Mouse (Mus musculus) thymus, adult 18-20 months (tissue): Measurements from ENCODE around the gene Ect2.

Experiments used
- DNase-seq, 2 experiments: peaks; one replicate each; pipeline ENCODE4 v3.0.0; 2022; ENCODE audit warnings: mixed read lengths in 2 of 2

Gene Ect2

DNA sequence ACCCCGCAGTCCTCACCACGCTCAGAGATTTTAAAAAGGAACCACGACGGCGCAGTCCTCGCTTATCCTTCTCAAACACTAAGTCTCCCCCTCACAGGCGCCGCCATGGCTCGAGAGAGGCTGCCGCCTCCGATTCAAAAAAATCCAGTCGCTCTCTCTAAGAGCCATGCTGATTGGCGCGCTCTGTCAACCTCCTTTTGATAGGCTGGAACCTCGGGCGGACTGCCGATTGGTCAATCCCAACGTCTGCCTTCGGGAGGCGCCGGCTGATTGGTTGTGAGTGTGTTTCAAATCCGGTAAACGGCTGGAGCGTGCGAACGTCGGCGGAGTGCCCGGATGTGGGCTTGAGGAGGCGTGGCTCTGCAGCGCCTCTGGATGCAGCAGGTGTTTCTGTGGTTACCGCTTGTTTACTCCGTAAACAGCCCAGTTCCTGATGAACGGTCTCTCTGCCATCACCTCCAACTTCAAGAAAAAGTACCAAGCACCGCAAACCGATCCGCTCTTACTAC is at the start of gene Ect2:
Gene Ect2 (minus strand): TSS at position 178 of the 509 bp plus-strand sequence.
- DNase-seq, result peak; percentile 98 to 99

DNA sequence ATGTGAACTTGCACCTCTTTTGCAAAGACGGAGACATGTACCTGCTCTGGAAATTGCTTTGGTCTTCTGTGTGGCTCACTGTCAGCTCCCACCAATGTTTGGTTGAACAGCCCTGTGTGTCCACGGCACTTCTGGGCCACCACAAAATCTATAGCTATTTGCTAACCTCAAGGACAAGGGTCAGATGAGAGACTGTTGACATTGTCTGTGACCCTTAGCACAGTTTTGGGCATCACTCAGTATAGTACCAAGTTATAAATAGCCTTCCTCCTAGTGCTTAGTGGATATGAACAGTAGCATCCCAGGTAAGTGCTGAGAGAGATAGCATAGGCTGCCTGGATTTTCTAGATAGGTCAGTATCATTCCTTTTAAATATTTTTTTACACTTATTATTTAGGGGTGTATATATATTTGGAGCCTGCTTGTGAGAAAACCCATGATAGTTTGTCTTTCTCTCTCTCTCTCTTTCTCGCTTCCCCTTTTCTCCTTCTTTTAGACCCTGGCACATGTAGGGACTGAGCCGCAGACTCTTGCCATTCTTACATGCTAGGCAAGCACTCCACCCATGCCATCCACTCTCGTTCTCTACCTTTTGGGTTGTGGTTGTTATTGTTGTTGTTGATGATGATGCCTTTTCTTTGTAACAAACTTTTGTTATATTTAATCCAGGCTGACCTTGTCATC is 48.2 kb upstream of the Ect2 start:
- no peak for DNase-seq

DNA sequence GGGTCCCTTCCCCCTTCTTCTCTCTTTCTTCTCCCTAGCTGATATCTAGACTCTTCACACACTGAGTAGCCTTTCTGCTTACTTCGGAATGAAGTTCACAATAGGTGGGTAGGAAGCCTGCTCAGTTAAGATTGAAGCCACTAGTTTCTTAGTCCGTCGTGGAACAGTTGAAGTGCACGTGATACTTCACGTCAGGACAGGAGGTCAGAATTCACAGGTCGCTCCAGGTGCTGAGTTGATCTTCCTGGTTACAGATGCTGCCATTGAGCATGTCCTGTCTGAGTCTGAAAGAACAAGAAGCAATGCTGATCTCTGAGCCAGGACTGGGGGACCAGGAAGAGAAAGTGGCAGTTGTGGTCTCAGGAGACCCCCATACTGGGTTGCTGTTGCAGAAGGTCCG is 45.4 kb upstream of the Ect2 start:
- DNase-seq, result no peak

DNA sequence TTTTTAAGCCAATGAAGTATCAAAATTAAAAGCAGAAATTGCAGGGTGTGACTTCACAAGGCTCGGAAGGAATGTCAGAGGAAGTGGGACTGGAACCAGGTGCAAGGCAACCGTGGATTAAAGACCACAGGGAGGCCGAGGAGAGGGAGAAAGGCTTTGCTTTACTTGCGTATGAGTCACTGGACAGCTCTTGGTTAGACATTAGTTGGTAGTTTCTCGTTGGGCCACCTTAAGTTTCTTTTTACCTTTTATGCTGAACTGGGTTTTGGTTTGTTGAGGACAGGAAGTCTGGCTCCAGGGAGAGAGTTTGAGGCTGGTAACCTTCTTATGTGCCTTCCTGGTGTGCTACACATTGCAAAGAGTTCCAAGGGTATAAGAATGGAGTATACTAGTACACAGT is 44.1 kb upstream of the Ect2 start:
- DNase-seq, result no peak

DNA sequence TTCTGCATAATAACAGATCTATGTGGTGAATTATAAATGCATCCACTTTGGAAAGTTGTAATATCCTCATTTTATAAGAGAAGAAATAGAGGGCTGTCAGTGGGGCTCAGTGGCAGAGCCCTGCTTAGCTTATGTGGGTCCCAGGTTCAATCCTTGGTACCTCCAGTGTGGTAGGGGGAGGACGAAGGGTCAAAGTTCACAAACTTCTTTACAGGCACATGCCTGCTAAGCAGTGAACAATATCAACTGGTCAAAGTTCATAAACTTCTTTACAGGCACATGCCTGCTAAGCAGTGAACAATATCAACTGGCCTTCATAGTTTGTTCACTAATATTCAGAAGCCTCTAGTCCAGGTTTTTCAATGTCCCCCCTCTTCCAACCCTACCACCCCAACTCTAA is 42.9 kb upstream of the Ect2 start:
- DNase-seq, result no peak

DNA sequence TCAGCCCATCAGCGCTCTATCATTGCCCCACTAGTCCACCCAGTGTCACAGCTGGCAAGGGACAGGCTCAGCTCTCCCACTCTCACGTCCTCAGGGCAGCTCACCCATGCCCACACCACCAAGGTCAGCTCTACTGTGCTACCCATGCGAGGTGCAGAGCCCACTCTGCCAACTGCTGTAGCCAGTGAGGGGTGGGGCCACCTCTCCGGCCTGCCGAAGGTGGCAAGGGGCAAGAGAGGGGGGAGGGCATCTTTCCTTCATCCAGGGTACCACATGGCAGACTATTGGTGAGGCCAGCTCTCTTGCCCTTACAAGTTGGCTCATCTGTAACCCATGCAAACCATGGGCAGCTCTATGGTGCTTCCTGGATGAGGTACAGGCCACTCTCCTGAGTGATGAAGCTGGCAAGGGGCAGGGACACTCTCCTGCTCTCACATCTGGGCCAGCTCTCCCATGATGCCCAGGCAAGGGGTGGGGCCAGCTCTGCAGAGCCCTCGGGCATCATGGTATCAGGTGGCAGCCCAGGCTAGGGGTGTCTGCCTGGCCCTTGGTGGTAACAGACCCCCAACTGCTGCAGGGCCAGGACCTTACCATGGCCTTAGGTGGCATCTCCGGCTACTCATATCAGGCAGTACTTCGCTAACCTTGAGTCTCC is 42.0 kb upstream of the Ect2 start:
- no peak for DNase-seq

DNA sequence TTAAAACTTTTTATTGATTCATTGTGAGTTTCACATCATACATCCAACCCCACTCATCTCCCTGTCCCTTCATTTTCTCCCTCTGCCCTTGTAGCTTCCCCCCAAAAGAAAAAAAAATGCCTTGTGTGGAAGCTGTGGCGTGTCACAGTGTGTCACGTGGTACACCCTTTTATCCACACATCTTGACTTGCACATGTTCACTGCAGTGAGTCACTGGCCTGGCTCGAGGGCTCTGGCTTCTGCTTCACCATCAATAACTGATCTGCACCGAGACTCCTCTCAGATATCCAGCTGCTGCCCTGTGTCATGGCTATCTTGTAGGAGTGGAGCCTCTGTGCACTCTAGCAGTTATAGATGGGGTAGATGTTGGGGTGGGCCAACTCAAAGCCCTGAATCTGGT is 41.5 kb upstream of the Ect2 start:
- DNase-seq, result no peak

DNA sequence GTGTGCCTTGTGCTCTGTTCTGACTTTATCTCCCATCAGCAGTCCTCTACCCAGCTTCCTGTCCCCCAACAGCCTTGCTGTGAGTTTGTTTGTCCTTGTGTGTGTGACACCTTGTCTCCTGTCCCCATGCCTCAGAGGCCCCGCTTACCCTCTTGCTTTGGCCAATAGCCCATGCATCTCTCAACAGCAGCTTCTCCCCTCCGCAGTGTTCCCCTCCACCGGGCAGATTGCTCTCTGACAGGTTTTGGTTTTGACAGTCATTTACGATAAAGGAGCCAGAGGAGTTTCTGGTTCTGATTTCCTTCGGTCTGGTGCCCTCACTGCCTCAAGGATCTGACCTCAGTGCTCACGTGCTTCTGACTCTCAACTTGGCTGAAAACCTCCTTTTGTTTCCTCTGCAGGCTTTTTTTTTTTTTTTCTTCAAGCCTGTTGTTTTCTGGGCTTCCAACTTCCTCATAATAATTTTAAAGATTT is 40.2 kb upstream of the Ect2 start:
- no peak for DNase-seq

DNA sequence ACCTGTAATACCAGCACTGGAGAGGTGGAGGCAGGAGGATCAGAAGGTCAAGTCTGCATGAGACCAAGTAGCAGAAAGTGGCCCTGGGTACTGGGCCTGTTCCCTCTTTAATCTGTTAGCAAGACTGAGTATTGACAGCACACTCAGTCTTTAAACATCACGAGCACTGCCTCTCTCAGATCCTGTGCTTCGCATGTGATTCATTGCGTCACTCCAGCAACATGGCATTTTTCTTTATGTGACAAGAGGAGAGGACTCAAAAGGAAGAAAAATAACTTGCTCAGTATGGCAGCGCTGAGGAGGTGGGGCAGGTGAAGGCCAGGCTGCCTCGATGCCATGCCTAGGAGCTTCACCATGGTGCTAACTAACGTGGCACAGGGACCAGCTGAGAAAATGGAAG is 38.2 kb upstream of the Ect2 start:
- DNase-seq, result no peak

DNA sequence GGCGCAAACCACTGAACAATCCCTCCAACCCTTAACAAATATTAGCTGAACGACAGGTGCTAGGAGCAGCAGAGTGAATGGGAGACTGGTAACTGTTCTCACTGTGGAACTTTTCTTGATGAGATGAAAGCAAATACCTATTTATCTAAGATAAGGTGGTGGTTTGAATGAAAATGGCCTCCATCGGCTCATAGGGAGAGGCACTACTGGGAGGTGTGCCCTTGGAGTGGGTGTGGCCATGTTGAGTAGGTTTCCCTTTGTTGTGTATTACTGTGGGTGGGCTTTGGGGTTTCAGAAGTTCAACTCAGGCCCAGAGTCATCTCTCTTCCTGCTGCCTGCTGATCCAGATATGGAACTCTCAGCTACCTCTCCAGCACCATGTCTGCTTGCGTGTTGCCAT is 37.2 kb upstream of the Ect2 start:
- DNase-seq, result no peak

DNA sequence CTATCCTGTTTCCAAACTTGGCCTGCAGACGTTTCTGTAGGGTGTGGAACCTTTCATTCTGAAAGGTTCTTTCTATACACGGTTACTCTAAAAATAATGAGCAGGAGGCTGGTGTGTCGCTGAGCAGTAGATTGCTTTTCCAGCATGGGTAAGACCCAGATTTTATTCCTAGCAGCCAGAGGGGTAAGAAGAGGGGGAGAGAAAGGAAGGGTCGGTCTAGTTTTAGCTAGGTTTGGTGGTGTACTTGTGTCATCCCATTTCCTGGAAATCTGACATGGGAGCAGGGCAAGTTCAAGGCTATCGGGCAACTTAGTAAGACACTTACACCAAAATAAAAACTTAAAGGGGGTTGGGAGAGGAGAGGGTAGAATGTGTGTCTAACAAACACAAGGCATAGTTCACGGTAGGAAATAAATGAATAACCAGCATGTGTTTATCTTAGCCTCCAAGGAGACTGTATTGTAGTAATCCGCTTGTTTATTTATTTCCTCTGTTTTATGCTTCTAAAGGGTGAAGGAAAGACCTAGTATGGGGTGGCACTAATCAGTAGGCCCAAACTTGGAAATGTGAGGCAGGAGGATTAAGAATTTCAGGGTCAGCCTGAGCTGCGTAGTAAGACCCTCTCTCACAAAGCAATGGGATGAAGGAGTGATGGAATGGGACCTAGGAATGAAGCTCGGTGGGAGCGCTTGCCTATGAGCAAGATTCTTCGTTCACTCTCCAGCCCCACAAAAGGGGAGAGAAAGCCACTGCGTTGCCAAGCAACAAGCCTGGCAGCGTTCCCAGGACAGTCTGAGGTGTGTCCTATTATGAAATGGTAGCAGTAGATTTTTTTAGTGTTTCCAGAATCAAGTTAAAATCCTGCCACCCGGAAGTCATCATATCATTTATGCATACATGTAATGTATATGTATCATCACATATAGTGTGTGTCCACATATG is 35.9 kb upstream of the Ect2 start:
- DNase-seq, result no peak

DNA sequence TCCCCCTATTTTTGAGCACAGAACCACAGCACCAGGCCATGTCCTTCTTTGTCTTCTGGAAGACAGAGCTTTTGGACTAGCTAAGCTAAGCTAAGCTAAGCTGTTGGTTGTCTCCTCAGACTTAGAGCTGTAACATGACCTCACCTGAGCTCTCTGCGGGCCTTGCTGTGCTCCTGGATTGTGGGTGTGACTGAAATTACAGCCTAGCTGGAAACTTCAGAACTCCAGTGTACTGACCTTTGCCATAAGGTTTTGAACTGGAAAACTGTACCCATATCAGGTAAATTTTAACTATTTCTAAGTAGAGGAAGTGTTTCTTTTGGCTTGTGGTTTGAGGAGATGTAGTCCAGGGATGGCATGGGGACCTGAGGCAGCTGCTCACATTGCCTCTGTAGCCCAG is 34.7 kb upstream of the Ect2 start:
- no peak for DNase-seq

DNA sequence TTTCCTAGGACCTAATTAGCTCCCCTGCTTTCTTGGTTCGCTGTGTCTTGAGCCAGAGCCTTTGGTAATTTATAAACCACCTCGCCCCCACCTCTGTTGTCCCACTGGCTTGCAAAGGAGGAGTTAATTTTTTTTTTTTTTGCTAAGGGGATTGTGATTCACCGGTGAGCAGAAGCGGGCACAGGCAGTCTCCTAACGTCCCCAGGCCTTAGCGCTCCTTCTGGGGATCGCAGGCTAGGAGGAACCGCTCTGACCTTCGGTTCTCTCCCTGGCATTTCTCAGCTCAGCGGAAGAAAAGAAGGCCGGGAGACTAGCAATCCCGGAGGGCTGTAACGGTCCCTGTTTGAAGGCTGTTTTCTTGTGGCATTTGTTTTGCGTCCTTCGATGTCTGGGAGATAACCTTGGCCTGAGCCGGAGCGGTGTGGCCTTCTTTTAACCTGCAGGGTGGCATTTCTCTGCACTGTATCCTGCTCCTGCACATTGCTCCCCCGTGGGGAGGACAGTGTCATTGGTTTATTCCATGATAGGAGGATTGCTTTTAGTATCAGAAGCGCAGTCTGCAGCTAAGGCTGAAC is 30.0 kb upstream of the Ect2 start:
- DNase-seq, result no peak

DNA sequence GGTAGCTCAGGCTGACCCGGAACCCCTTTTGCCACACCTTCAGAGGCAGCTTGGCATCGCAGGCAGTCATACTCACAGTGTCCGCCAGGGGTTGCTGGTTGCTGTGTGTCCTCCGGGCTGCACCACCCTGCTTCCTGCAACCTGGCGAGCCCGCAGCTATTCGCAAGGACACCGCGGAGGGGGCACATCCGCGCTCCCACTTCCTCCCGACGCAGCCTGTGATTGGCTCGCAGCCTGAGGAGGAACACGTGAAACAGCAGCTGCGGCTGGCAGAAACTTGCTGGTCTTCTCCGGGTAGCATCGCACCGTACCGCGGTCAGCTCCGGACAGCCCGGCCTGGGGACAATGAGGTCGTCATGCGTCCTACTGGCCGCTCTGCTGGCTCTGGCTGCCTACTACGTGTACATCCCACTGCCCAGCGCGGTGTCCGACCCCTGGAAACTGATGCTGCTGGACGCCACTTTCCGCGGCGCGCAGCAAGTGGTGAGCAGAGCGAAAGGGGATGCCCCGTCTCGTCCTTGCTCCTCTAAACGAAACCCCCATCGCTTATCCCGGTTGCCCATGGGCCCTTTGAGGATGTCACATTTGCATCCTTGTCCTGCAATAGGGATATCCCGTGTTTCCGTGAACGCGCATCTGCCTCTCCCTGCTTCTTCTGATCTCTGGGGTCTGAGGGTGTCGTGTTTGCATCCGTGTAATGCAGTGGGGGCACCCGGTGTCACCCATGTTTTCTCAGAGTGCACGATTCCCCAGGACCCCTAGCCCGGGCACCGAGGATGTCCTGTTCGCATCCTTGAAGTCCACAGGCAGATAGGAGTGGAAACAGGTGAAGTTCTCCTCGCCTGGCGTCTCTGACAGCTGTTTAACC is 29.3 kb upstream of the Ect2 start, which contains the start of gene Nceh1:
Gene Nceh1 (plus strand): TSS at position 233 of the 868 bp plus-strand sequence.
- DNase-seq, result peak; percentile 95 to 96

DNA sequence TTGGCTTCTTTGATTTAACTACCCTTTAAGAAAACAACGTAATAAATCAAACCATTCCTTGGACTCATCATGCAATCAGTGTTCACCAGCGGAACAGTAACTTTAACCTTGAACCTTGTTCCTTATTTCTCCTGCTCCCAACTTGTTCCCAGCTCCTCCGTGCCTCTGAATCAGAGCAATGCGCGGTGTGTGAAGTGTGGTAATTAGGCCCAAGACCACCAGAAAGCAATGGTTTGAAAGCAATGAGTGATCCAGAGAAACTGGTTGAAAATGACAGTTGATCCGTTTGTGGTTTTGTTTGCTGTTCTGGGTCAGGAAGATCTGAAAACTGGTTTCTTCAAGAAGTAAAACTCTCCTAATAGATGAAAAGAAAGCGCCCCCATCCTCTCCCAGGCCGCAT is 26.0 kb upstream of the Ect2 start:
- DNase-seq, result no peak

DNA sequence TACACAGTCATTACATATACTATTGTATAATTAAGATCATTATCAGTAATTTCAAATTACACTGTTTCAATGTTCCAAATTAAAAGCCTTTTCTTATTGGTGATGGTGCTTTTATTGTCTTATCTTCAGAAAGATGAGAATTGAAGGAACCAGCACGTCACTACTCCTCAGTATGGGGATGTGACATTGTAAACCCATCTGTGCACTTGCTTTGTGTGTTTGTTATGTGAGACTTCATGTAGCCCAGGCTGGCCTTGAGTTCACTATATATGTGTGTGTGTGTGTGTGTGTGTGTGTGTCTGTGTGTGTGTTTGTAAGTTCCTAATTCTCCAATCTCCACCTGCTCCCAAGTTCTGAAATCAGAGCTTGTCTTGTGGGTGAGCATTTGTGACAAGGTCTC is 16.6 kb upstream of the Ect2 start:
- DNase-seq, result no peak

DNA sequence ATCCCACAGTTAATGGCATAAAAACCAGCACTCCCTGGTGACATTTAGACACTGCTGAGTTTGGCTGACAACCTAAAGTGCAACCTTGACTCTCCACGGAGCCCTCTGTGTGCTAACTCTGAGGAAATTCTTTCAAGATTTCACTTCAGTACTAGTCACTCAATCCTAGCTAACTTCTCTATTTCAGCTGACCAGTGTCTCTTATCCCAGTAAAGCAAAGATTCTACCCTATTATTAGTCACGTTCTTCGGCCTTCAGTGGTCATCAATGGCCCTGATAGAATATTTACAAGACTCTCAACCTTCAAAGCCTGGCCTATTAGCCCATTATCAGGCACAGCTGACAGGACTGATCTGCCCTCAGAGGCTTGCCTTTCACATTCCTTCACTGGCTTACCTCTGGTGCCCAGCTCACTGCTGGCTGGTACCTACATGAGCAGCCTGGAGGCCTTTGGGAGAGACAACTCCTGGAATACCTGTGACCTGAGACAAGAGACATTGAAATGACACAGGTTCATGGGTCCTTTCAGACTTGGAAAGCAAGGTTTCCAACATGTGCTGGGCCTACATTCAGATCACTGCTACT is 11.9 kb upstream of the Ect2 start:
- no peak for DNase-seq

DNA sequence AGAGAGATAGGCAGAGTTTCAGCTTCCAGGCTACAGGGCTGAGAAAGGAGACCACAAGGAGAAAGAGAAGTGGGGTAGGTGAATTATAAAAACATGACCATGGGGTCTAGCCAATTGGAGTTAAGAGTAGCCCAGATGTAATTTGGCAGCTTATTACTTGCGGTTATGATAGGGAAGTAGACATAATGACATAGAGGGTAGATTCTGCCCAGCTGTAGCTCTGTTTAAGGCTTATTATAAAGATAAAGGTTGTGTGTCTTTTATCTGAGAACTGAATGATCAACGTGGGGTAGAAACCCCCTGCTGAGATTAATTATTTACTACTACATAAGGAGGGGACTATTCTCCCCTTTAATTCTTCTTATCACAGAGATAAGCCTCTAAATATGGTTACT is 8.7 kb upstream of the Ect2 start:
- no peak for DNase-seq

DNA sequence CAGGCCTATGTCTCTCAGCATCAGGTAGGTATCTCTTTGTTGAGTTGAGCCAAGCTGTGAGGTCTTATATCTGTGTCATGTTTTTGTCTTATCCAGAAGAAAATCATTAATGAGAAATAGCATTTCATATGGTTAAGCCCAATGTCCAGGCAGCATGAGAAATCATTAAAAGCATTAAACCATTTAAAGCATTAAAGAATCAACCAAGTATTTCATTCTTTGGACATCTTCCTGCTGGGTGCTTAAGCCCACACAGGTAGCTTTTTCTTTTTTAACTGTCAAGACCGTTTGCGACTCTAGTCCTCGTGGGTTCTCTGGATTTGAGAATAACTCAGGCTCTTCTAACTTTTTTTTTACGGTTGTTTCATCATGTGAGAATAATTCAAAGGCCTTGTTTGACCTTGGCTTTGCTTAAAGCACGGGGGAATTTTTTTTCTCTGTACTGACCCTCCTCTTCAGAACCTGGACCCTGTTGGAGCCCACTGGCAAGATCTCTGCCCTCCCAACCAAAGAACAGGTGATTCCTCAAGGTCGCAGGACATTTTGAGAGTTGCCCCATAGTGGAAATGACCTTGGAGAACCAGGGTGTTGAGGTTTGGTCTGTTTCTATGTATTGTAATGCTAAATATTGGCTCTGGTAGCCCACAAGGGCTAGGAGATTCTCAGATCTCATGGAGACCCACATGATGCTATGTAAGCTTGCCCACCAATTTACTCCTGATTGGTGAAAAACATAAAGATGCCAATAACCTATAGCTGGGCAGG is 8.1 kb upstream of the Ect2 start:
- DNase-seq, result no peak

DNA sequence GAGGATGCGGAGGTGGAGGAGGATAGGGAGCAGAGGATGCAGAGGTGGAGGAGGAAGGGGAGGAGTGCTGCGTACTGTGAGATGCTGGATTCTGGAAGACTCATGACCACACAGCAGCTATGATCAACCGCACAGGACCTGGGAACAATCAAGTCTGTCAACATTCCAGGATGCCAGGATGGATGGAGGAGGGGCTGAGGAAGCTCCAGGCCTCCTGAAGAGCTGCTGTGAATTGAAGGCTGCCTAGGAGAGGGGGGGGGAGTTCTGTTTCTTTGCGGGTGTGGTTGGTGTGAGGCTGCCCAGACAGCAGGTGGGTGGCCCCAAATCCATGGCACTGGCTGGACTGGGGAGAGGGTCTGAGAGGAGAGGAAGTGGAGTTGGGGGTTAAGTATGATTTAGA is 5.2 kb upstream of the Ect2 start:
- no peak for DNase-seq

DNA sequence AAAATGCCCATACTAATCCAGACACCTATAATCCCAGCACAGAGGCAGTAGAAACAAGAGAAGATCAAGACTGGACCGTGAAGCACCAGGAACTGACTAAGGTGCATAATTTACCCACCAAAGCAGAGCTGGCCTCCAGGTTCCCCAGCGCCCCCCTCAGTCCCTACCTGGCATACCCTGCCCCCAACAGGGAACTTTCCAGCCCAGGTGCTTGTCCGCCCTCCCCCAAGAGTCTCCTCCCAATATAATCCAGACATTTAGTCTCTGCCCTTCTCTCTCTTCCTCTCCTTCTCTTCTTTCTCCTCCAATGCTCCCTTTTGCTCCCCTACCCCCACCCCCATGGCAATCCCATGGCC is 2.9 kb upstream of the Ect2 start:
- no peak for DNase-seq
